Mouse (Mus musculus) heart, embryonic 13.5 days (tissue): ENCODE results near the gene Cdkal1. TPM values are rescaled to one million over a fixed set of nuclear protein-coding genes. Genes with fewer than 3 reads are reported as not detected.

ENCODE experiments used
- ATAC-seq: fragments of 200-750 bp; cut with Nextera tagmentation; 2 replicates; pipeline ENCODE4 v1.8.0; 2017; ENCODE audit warnings: moderate TSS enrichment; ENCODE audit not compliant: insufficient number of reproducible peaks, low FRiP score, low TSS enrichment; ENCODE audit errors: extremely low read depth
- H3K27ac ChIP-seq: fragments of 300-500 bp; sonication (generic); replicated peaks from 2 replicates; pipeline ENCODE4 v1.5.1; 2015; ENCODE audit warnings: moderate library complexity, mild to moderate bottlenecking, inconsistent platforms
- H3K27me3 ChIP-seq: fragments of 300-500 bp; sonication (generic); replicated peaks from 2 replicates; pipeline ENCODE4 v1.6.1; 2015; ENCODE audit warnings: mild to moderate bottlenecking, inconsistent platforms
- H3K36me3 ChIP-seq: fragments of 300-500 bp; sonication (generic); 2 replicates; pipeline ENCODE4 v1.6.1; 2015; ENCODE audit warnings: mild to moderate bottlenecking, inconsistent platforms
- H3K4me1 ChIP-seq: fragments of 300-500 bp; sonication (generic); 2 replicates; pipeline ENCODE4 v1.6.1; 2015; ENCODE audit warnings: inconsistent platforms
- H3K4me2 ChIP-seq: fragments of 300-500 bp; sonication (generic); 2 replicates; pipeline ENCODE4 v1.6.1; 2015; ENCODE audit warnings: inconsistent platforms, mild to moderate bottlenecking, moderate library complexity
- H3K4me3 ChIP-seq: fragments of 300-500 bp; sonication (generic); 2 replicates; pipeline ENCODE4 v1.5.1; 2015; ENCODE audit warnings: moderate library complexity, mild to moderate bottlenecking, inconsistent platforms
- H3K9ac ChIP-seq: fragments of 300-500 bp; sonication (generic); 2 replicates; pipeline ENCODE4 v1.6.1; 2015; ENCODE audit warnings: inconsistent platforms, mild to moderate bottlenecking, moderate library complexity
- H3K9me3 ChIP-seq: fragments of 300-500 bp; sonication (generic); 2 replicates; pipeline ENCODE4 v1.6.1; 2016; ENCODE audit warnings: inconsistent platforms
- WGBS: fragments of 180-500 bp; shearing (Covaris S2); methylation state at CpG from one replicate; pipeline ENCODE4 v1.1.7; 2015; ENCODE audit warnings: mixed read lengths; 5-methylcytosine and 5-hydroxymethylcytosine counted together
- polyA plus RNA-seq: library from polyadenylated mRNA; unstranded; fragments of >200 nt; fragmentation: Nextera tagmentation; extraction: Ambion mirVana; gene quantifications from 2 replicates; pipeline ENCODE4 v1.2.1, GENCODE M21; 2015

Gene Cdkal1
- polyA plus RNA-seq, 1 experiment from 2014 or later, result 19.7 TPM

GRCm38 (mm10) chr13:29402526-29403040 is 452.9 kb downstream of the Cdkal1 start:
- WGBS, result 84% methylated on average over 3 of the region's 3 CpGs
- Histone ChIP-seq H3K4me1 (peaks cover 27% of the 10 kb centered on the region), H3K36me3 (no peaks in the 10 kb centered on the region), H3K4me3 (no peak overlapping the region), H3K27me3 (no peaks in the 10 kb centered on the region), H3K4me2 (no peak overlapping the region), H3K27ac (no peak overlapping the region), H3K9me3 (no peaks in the 10 kb centered on the region), H3K9ac (no peak overlapping the region)
- no peak for ATAC-seq

GRCm38 (mm10) chr13:29399908-29400307 is 455.6 kb downstream of the Cdkal1 start:
- ATAC-seq, result no peak
- 75% methylated on average over 5 of the region's 5 CpGs for WGBS
- H3K4me1 ChIP-seq, result peaks cover 12% of the 10 kb centered on the region
- no peak overlapping the region for H3K27ac ChIP-seq
- H3K9ac ChIP-seq, result no peak overlapping the region
- H3K36me3 ChIP-seq, result no peaks in the 10 kb centered on the region
- no peaks in the 10 kb centered on the region for H3K9me3 ChIP-seq
- no peak overlapping the region for H3K4me3 ChIP-seq
- no peaks in the 10 kb centered on the region for H3K27me3 ChIP-seq
- H3K4me2 ChIP-seq, result no peak overlapping the region

GRCm38 (mm10) chr13:29398456-29398855 is 457.0 kb downstream of the Cdkal1 start:
- Histone ChIP-seq H3K27ac (no peak overlapping the region), H3K4me1 (peaks cover 5% of the 10 kb centered on the region; the same call in 1 of the 2 replicates), H3K4me2 (no peak overlapping the region), H3K9ac (no peak overlapping the region), H3K27me3 (no peaks in the 10 kb centered on the region), H3K9me3 (no peaks in the 10 kb centered on the region), H3K36me3 (no peaks in the 10 kb centered on the region), H3K4me3 (no peak overlapping the region)
- ATAC-seq, result no peak
- 72% methylated on average over 2 of the region's 2 CpGs for WGBS

DNA sequence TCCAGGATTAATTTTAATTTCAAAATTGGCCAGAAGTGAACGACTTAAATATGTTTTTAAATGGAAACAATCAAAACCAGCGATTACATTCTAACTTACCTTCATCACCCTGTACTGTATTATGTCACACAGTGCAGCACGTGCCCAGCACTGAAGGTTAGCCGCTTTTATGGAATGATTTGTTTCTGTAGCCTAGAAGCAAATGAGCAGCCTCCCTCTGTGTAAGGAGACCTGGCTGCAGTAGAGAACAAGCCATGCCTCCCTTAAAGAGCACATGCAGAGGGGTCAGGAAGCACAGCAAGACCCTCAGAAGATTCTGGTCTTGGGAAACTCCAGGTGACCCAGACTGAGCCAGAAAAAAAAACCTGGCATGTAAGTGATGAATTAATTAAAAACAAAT is 459.8 kb downstream of the Cdkal1 start:
- H3K9me3 ChIP-seq, result no peaks in the 10 kb centered on the region
- no peak overlapping the region for H3K27ac ChIP-seq
- no peaks in the 10 kb centered on the region for H3K4me1 ChIP-seq
- no peak for ATAC-seq
- H3K4me3 ChIP-seq, result no peak overlapping the region
- H3K9ac ChIP-seq, result no peak overlapping the region
- 79% methylated on average over 4 of the region's 4 CpGs for WGBS
- no peaks in the 10 kb centered on the region for H3K27me3 ChIP-seq
- H3K36me3 ChIP-seq, result no peaks in the 10 kb centered on the region
- no peak overlapping the region for H3K4me2 ChIP-seq

DNA sequence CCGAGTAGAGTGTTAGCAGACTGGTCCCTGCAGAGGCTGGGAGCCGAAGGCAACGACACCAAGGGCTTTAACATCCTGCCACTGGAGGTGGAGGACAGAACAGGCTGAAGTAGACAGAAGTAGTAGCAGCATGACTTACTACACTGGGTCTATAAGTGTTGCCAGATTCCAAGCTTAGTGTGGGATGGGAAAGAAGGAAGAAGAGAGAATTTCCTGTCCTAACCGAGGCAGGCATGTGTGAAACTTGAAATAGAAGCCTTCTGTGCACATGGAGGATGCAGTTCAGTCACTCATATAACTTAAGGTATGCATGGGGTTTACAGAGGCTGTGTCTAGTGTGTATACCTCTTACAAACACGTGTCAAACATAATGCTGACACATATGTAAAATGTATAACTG is 465.4 kb downstream of the Cdkal1 start:
- Histone ChIP-seq H3K27me3 (no peaks in the 10 kb centered on the region), H3K4me2 (no peak overlapping the region), H3K27ac (0 out of 2 replicates have a peak overlapping the region, but pooled peaks have one; percentile 2), H3K9ac (no peak overlapping the region), H3K4me3 (no peak overlapping the region), H3K9me3 (no peaks in the 10 kb centered on the region), H3K4me1 (peaks cover 6% of the 10 kb centered on the region; the same call in 1 of the 2 replicates), H3K36me3 (no peaks in the 10 kb centered on the region)
- ATAC-seq, result no peak
- WGBS, result 49% methylated on average over 5 of the region's 5 CpGs

GRCm38 (mm10) chr13:29388918-29389317 is 466.6 kb downstream of the Cdkal1 start:
- Histone ChIP-seq H3K27ac (peak overlapping the region; percentile 24), H3K9ac (no peak overlapping the region), H3K4me3 (no peak overlapping the region), H3K36me3 (no peaks in the 10 kb centered on the region), H3K27me3 (no peaks in the 10 kb centered on the region), H3K4me1 (peaks cover 6% of the 10 kb centered on the region; the same call in 1 of the 2 replicates), H3K9me3 (no peaks in the 10 kb centered on the region), H3K4me2 (no peak overlapping the region)
- WGBS, result 48% methylated on average over 3 of the region's 3 CpGs
- ATAC-seq, result no peak

GRCm38 (mm10) chr13:29377572-29377971 is 477.9 kb downstream of the Cdkal1 start:
- Histone ChIP-seq H3K4me2 (no peak overlapping the region), H3K4me1 (peaks cover 15% of the 10 kb centered on the region), H3K9me3 (no peaks in the 10 kb centered on the region), H3K27ac (peak overlapping the region; percentile 67), H3K36me3 (no peaks in the 10 kb centered on the region), H3K27me3 (no peaks in the 10 kb centered on the region), H3K4me3 (no peak overlapping the region), H3K9ac (no peak overlapping the region)
- 45% methylated on average over 2 of the region's 2 CpGs for WGBS
- ATAC-seq, result no peak

DNA sequence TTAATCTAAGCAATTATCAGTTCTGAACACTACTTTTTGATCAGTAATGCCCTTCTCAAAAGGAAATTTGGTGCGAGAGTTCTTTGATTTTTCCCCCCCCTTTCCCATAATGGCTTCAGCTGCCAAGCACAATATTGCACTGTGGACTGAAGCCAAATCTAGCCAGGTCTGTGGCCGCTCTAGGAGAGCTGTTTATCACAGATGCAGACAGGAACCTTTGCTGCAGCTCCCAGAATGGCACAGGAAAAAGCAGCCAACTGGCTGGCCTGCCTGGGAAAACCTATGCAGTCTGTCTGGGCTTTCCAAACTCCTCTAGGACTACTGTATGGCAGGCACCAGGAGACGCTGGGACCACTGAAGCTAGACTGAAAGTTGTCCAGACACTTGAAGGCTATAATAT is 483.6 kb downstream of the Cdkal1 start:
- peak overlapping the region; percentile 81 for H3K27ac ChIP-seq
- no peaks in the 10 kb centered on the region for H3K27me3 ChIP-seq
- H3K4me3 ChIP-seq, result no peak overlapping the region
- H3K9me3 ChIP-seq, result no peaks in the 10 kb centered on the region
- WGBS, result 17% methylated on average over 3 of the region's 3 CpGs
- H3K36me3 ChIP-seq, result no peaks in the 10 kb centered on the region
- ATAC-seq, result no peak; the same call in 1 of the 2 replicates
- H3K4me1 ChIP-seq, result peaks cover 33% of the 10 kb centered on the region
- H3K4me2 ChIP-seq, result no peak overlapping the region
- H3K9ac ChIP-seq, result no peak overlapping the region

GRCm38 (mm10) chr13:29371466-29371771 is 484.1 kb downstream of the Cdkal1 start:
- Histone ChIP-seq H3K9me3 (no peaks in the 10 kb centered on the region), H3K9ac (peak overlapping the region; percentile 9; the same call in 1 of the 2 replicates), H3K4me3 (no peak overlapping the region), H3K4me1 (peaks cover 33% of the 10 kb centered on the region), H3K27ac (peak overlapping the region; percentile 39; the same call in 1 of the 2 replicates), H3K36me3 (no peaks in the 10 kb centered on the region), H3K4me2 (no peak overlapping the region), H3K27me3 (no peaks in the 10 kb centered on the region)
- no peak for ATAC-seq
- 57% methylated on average over 4 of the region's 4 CpGs for WGBS

GRCm38 (mm10) chr13:29370731-29371465 is 484.6 kb downstream of the Cdkal1 start:
- Histone ChIP-seq H3K36me3 (no peaks in the 10 kb centered on the region), H3K27ac (peak overlapping the region; percentile 39; the same call in 1 of the 2 replicates), H3K9me3 (no peaks in the 10 kb centered on the region), H3K9ac (peak overlapping the region; percentile 9), H3K4me3 (no peak overlapping the region), H3K4me1 (peaks cover 33% of the 10 kb centered on the region), H3K27me3 (no peaks in the 10 kb centered on the region), H3K4me2 (no peak overlapping the region)
- WGBS, result 22% methylated on average over 5 of the region's 5 CpGs
- ATAC-seq, result no peak

DNA sequence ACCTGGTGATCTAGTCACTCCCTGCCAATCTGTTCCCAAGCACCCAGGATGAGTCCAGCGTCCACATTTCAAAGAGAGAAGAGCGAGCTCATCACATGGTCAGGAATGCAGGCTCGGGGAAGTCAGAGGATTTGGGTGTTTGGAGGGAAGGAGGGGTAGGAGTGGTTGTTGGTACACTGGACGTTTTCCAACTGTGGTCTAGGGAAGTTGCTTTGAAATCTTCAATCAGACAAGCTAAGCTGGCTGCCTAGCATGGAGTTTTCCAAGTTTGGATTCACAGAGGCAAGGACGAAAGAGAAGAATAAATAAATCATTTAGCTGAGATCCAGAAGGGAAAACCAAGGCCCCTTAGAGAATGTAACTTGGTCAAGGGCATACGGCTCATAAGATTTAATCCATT is 486.7 kb downstream of the Cdkal1 start:
- no peak for ATAC-seq
- no peaks in the 10 kb centered on the region for H3K27me3 ChIP-seq
- peaks cover 41% of the 10 kb centered on the region for H3K4me1 ChIP-seq
- H3K9me3 ChIP-seq, result no peaks in the 10 kb centered on the region
- no peak overlapping the region for H3K4me3 ChIP-seq
- WGBS, result 53% methylated on average over 6 of the region's 6 CpGs
- no peak overlapping the region for H3K27ac ChIP-seq
- no peak overlapping the region for H3K4me2 ChIP-seq
- H3K9ac ChIP-seq, result no peak overlapping the region
- H3K36me3 ChIP-seq, result no peaks in the 10 kb centered on the region
